Mouse (Mus musculus): Measurements from ENCODE around the gene Lpcat3. TPM values are rescaled to one million over a fixed set of nuclear protein-coding genes. Genes with fewer than 3 reads are reported as not detected.

Gene Lpcat3
- polyA plus RNA-seq, 1 experiment: 141 TPM

- no peak for DNase-seq (ENCODE audit: low read depth)
Observed at GRCm38 (mm10) chr6:124703789-124704188, 41.0 kb downstream of the Lpcat3 start.

GRCm38 (mm10) chr6:124704417-124704816, 41.6 kb downstream of the Lpcat3 start:
- DNase-seq (ENCODE audit: low read depth): no peak

- no peak for DNase-seq (ENCODE audit: low read depth)
Observed at GRCm38 (mm10) chr6:124706061-124706627, 43.3 kb downstream of the Lpcat3 start.

GRCm38 (mm10) chr6:124708289-124708889, 45.6 kb downstream of the Lpcat3 start:
- DNase-seq (ENCODE audit: low read depth): no peak

- peak; percentile 82 for DNase-seq (ENCODE audit: low read depth)
Observed at GRCm38 (mm10) chr6:124711824-124712782, 49.3 kb downstream of the Lpcat3 start, which contains the start of the genes Emg1 and Phb2. Gene Emg1, minus strand, starts transcription at chr6:124712178. Gene Phb2, plus strand, starts transcription at chr6:124712336.

- DNase-seq (ENCODE audit: low read depth): no peak
Observed at GRCm38 (mm10) chr6:124712918-124713317, 50.1 kb downstream of the Lpcat3 start.

GRCm38 (mm10) chr6:124716864-124717490, 54.1 kb downstream of the Lpcat3 start:
- DNase-seq (ENCODE audit: low read depth): no peak

- DNase-seq (ENCODE audit: low read depth): no peak
Observed at GRCm38 (mm10) chr6:124717968-124718367, 55.1 kb downstream of the Lpcat3 start.

GRCm38 (mm10) chr6:124718703-124719102, 55.9 kb downstream of the Lpcat3 start:
- DNase-seq (ENCODE audit: low read depth): no peak

GRCm38 (mm10) chr6:124719354-124719978, 56.6 kb downstream of the Lpcat3 start:
- no peak for DNase-seq (ENCODE audit: low read depth)

- DNase-seq (ENCODE audit: low read depth): no peak
Observed at GRCm38 (mm10) chr6:124720904-124721303, 58.1 kb downstream of the Lpcat3 start.

GRCm38 (mm10) chr6:124722876-124723473, 60.1 kb downstream of the Lpcat3 start:
- no peak for DNase-seq (ENCODE audit: low read depth)

- DNase-seq (ENCODE audit: low read depth): no peak
Observed at GRCm38 (mm10) chr6:124723541-124723940, 60.7 kb downstream of the Lpcat3 start.

- DNase-seq (ENCODE audit: low read depth): no peak
Observed at GRCm38 (mm10) chr6:124724472-124724871, 61.6 kb downstream of the Lpcat3 start.

- no peak for DNase-seq (ENCODE audit: low read depth)
Observed at GRCm38 (mm10) chr6:124728621-124729020, 65.8 kb downstream of the Lpcat3 start.

GRCm38 (mm10) chr6:124729850-124730705, 67.3 kb downstream of the Lpcat3 start:
- DNase-seq (ENCODE audit: low read depth): no peak

- DNase-seq (ENCODE audit: low read depth): no peak
Observed at GRCm38 (mm10) chr6:124731038-124731437, 68.2 kb downstream of the Lpcat3 start.

- no peak for DNase-seq (ENCODE audit: low read depth)
Observed at GRCm38 (mm10) chr6:124732476-124733370, 69.9 kb downstream of the Lpcat3 start.

- no peak for DNase-seq (ENCODE audit: low read depth)
Observed at GRCm38 (mm10) chr6:124734417-124734816, 71.6 kb downstream of the Lpcat3 start.

All from gonadal fat pad, adult 2 months (tissue).